Mouse (Mus musculus) right cerebral cortex, postnatal 4 days (tissue): ENCODE measurements around the gene Slc6a20a.

ENCODE experiments used
- DNase-seq: peaks from one replicate; pipeline ENCODE4 v3.0.0-alpha.2; 2022

The Slc6a20a gene

GRCm38 (mm10) chr9:123636771-123637170, 41.9 kb downstream of the Slc6a20a start:
- DNase-seq: no peak

DNA sequence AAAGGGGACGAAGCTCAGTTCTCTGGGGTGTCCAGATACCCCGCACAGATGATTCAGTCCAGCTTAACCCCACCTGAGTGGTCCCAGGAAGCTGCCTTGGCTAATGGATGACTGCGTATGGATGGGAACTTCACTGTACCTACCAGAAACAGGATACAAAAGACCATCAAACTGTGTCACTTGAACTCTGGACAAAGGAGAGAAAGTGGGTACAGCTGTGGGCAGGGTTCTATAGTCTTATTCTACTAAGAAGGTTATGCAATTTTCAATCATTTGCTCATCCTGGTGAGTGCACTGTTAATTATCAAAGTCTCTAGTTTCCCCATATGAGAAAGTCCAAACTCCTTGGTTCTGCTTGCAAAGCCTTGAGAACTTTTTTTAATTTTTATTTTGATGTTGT, 45.7 kb downstream of the Slc6a20a start:
- no peak for DNase-seq

- no peak for DNase-seq
These were observed 46.4 kb downstream of the Slc6a20a start, which contains the start of gene Slc6a20b for GRCm38 (mm10) chr9:123632281-123632680. Slc6a20b (minus strand) TSS chr9:123632565.

DNA sequence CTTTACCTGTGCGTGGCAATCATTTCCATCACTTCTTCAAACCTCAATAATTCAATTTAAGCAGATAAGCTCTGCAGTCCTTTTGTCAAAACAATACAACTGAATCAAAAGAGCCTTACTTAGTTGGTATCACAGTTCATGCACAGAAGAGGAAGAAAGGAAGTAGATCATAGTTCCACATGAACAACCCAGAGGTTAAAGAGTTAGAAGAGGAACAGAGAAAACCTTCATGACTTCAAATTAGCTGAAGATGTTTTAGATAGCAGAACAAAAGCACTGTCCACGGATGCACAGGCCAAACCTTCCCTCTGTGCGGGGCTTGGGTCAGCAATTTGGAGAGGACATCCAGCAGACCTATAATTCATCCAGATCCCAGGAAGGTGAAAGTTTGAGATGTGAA, 47.0 kb downstream of the Slc6a20a start:
- DNase-seq: no peak

DNA sequence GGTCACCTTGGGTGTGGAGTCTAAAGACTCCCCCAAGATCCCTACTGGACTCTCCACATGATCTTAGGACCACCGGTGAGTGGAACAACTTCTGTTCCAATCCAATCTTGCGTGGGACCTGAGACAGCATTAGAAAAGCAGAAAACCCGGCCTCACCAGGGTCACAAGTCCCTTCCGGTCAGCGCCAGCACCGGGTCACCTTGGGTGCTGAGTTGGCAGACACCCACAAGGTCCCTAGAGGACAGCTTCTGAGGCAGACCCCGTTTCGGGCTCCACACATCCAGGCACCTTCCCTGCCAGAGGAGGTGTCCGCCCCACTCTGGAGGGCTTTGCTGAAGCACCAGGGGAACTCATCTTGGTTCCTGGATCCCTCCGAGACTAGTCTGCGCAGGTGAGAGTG, 52.9 kb downstream of the Slc6a20a start:
- DNase-seq: no peak

- no peak for DNase-seq
These were observed 53.9 kb downstream of the Slc6a20a start for GRCm38 (mm10) chr9:123624741-123625140.

- no peak for DNase-seq
These were observed 58.2 kb downstream of the Slc6a20a start for GRCm38 (mm10) chr9:123620311-123621098.

DNA sequence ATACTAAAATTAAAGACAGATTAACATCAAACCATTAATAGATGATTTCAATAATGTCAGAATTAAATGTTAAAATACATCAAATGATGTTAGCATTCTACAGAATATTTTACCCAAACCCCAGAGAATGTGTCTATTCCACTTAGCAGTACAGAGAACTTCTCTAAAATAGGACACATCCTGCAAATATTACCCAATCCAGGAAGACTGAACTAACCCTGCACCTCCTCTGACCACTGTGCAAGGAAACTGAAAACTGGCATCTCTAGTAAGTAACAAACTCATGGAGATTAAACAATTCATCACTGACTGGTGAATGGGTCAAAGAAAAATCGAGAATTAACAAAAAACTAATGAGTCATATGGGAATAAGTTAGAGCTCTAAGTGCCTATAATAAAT, 77.2 kb downstream of the Slc6a20a start:
- DNase-seq: no peak

DNA sequence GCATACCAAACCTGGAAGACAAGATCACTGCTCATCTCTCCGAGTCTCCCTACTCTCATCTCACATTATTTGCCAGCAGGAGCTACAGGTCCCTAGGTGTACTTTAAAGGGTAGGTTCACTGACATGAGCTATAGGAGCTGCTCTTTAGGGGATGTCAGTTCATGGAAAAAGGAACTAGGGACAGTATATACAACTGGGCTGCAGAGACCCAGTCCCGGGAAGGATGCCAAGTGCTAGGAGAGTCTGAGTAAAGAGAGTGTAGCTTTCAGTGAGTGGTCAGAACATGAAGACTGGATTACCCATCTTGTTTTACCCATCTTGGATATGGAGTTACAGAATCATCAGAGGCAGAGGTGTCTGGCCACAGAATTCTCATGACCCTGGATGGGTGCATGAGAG, 81.3 kb downstream of the Slc6a20a start:
- DNase-seq: no peak

DNA sequence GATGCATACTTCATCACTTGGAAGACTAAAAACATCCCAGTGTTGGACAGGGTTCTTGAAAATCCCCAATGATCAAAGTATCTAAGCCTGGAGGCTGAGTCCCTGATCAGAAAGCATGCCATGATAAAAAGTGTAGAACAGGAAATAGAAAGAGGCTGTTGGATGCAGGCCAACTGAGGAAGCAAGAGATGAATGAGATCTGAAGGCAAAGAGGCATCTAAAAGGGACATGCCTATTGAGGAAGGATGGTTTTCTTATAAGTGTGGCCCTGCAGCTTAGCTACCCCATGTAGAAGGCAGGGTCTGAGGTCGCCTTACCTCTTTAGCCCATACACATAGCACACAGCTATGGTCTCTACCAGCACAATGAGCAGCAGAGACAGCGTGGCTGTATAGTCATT, 81.8 kb downstream of the Slc6a20a start:
- DNase-seq: no peak

DNA sequence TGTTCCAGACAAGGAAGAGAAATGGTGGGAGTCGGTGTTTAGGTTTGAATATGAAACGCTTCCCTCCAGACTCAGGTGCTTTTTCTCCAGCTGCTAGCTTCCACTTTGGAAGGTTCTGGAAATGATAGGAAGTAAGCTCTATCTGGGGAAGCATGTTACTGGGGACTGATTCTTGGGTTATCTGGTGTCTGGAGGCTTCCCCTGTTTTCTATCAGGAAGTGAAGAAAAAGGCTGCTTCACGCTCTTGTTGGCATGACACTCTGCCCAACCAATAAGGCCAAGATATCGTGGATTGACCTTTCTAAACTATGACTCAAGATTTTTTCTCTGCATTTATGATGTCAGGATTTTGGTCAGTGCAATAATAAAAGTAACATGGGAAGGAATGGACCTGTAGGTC, 83.5 kb downstream of the Slc6a20a start:
- DNase-seq: no peak

DNA sequence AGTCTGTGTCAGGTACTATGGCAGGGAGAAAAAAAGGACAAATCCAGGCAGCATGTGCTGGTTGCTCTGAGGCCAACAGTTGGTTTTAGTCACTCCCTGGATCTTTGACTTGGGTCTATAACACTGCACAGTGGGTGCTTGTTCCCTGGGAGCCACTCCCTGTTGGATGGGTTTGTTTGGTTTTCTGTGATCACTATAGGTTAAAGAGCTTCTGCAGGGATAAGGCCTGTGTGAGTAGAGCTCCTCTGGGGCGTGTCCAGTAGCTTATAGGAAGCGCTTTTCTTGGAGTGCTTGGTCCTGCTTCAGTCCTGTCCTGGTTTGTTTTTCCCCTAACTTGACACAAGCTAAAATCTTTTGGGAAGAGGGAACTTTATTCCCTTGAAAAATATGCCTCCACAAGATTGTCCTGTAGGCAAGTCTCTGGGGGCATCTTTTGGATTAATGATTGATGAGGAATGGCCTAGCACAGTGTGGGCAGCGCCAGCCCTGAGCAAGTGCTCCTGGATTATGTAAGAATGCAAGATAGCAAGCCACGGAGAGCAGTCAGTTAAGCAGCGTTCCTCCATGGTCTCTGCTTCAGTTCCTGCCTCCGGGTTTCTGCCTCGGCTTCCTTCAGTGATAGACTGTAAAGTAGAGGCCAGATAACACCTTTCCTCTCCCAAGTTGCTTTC, 89.3 kb downstream of the Slc6a20a start:
- DNase-seq: no peak
